Mouse (Mus musculus): Measurements from ENCODE around the gene Mroh7. TPM values are rescaled to one million over a fixed set of nuclear protein-coding genes. Genes with fewer than 3 reads are reported as not detected.

Mroh7 gene
- polyA plus RNA-seq, 1 experiment from 2014 or later = not detected

GRCm38 (mm10) chr4:106707957-106708356 lies 22.8 kb downstream of the Mroh7 start:
- Histone ChIP-seq H3K9me3 (ENCODE audit: control insufficient read depth, low read length) (no peaks in the 10 kb centered on the region), H3K4me2 (ENCODE audit: low read depth, low read length, severe bottlenecking) (no peak overlapping the region), H3K9ac (ENCODE audit: low read length) (no peak overlapping the region), H3K4me1 (replicated peaks; ENCODE audit: control insufficient read depth, insufficient read depth, low read length) (peaks cover 5% of the 10 kb centered on the region; the same call in 1 of the 2 replicates), H3K27me3 (ENCODE audit: control insufficient read depth, insufficient read depth, low read length) (no peaks in the 10 kb centered on the region), H3K36me3 (ENCODE audit: control insufficient read depth, insufficient read depth, low read length) (no peaks in the 10 kb centered on the region), H3K27ac (ENCODE audit: low read depth, low read length) (no peak overlapping the region), H3K4me3 (ENCODE audit: low read depth, low read length) (no peak overlapping the region)
- 46% methylated on average over 5 of the region's 5 CpGs for WGBS
- DNase-seq (ENCODE audit: low spot score) = no peak
- ATAC-seq (replicated peaks; ENCODE audit: low FRiP score) = 0 out of 2 replicates have a peak, but pooled peaks have one; percentile 2

GRCm38 (mm10) chr4:106705096-106705665 lies 25.5 kb downstream of the Mroh7 start:
- Histone ChIP-seq H3K9ac (ENCODE audit: low read length) (peak overlapping the region; percentile 17), H3K9me3 (ENCODE audit: control insufficient read depth, low read length) (no peaks in the 10 kb centered on the region), H3K4me2 (ENCODE audit: low read depth, low read length, severe bottlenecking) (no peak overlapping the region), H3K27ac (ENCODE audit: low read depth, low read length) (no peak overlapping the region), H3K36me3 (ENCODE audit: control insufficient read depth, insufficient read depth, low read length) (no peaks in the 10 kb centered on the region), H3K4me3 (ENCODE audit: low read depth, low read length) (no peak overlapping the region), H3K4me1 (replicated peaks; ENCODE audit: control insufficient read depth, insufficient read depth, low read length) (peaks cover 11% of the 10 kb centered on the region; the same call in 1 of the 2 replicates), H3K27me3 (ENCODE audit: control insufficient read depth, insufficient read depth, low read length) (no peaks in the 10 kb centered on the region)
- DNase-seq (ENCODE audit: low spot score) = no peak
- WGBS = 38% methylated on average over 8 of the region's 8 CpGs
- ATAC-seq (replicated peaks; ENCODE audit: low FRiP score) = no peak

- H3K27ac ChIP-seq (ENCODE audit: low read depth, low read length) = no peak overlapping the region
- peak overlapping the region; percentile 12; the same call in 1 of the 2 replicates for H3K9ac ChIP-seq (ENCODE audit: low read length)
- ATAC-seq (replicated peaks; ENCODE audit: low FRiP score) (no peak), DNase-seq (ENCODE audit: low spot score) (no peak)
- H3K4me2 ChIP-seq (ENCODE audit: low read depth, low read length, severe bottlenecking) = no peak overlapping the region
- WGBS = 68% methylated on average over 11 of the region's 11 CpGs
- no peaks in the 10 kb centered on the region for H3K27me3 ChIP-seq (ENCODE audit: control insufficient read depth, insufficient read depth, low read length)
- H3K9me3 ChIP-seq (ENCODE audit: control insufficient read depth, low read length) = no peaks in the 10 kb centered on the region
- H3K36me3 ChIP-seq (ENCODE audit: control insufficient read depth, insufficient read depth, low read length) = no peaks in the 10 kb centered on the region
- H3K4me3 ChIP-seq (ENCODE audit: low read depth, low read length) = no peak overlapping the region
- peaks cover 11% of the 10 kb centered on the region; the same call in 1 of the 2 replicates for H3K4me1 ChIP-seq (replicated peaks; ENCODE audit: control insufficient read depth, insufficient read depth, low read length)
Observed at GRCm38 (mm10) chr4:106704416-106704815, 26.3 kb downstream of the Mroh7 start.

- ATAC-seq (replicated peaks; ENCODE audit: low FRiP score) = no peak
- H3K4me2 ChIP-seq (ENCODE audit: low read depth, low read length, severe bottlenecking) = no peak overlapping the region
- no peaks in the 10 kb centered on the region for H3K36me3 ChIP-seq (ENCODE audit: control insufficient read depth, insufficient read depth, low read length)
- H3K27ac ChIP-seq (ENCODE audit: low read depth, low read length) = no peak overlapping the region
- H3K4me1 ChIP-seq (replicated peaks; ENCODE audit: control insufficient read depth, insufficient read depth, low read length) = peaks cover 11% of the 10 kb centered on the region; the same call in 1 of the 2 replicates
- DNase-seq (ENCODE audit: low spot score) = no peak
- no peaks in the 10 kb centered on the region for H3K27me3 ChIP-seq (ENCODE audit: control insufficient read depth, insufficient read depth, low read length)
- H3K9me3 ChIP-seq (ENCODE audit: control insufficient read depth, low read length) = no peaks in the 10 kb centered on the region
- 85% methylated on average over 10 of the region's 10 CpGs for WGBS
- no peak overlapping the region for H3K4me3 ChIP-seq (ENCODE audit: low read depth, low read length)
- H3K9ac ChIP-seq (ENCODE audit: low read length) = no peak overlapping the region
Observed at GRCm38 (mm10) chr4:106703956-106704355, 26.8 kb downstream of the Mroh7 start.

GRCm38 (mm10) chr4:106700798-106701197 lies 29.9 kb downstream of the Mroh7 start:
- Histone ChIP-seq H3K4me2 (ENCODE audit: low read depth, low read length, severe bottlenecking) (no peak overlapping the region), H3K4me1 (replicated peaks; ENCODE audit: control insufficient read depth, insufficient read depth, low read length) (peaks cover 11% of the 10 kb centered on the region; the same call in 1 of the 2 replicates), H3K27ac (ENCODE audit: low read depth, low read length) (no peak overlapping the region), H3K36me3 (ENCODE audit: control insufficient read depth, insufficient read depth, low read length) (no peaks in the 10 kb centered on the region), H3K9me3 (ENCODE audit: control insufficient read depth, low read length) (no peaks in the 10 kb centered on the region), H3K27me3 (ENCODE audit: control insufficient read depth, insufficient read depth, low read length) (no peaks in the 10 kb centered on the region), H3K4me3 (ENCODE audit: low read depth, low read length) (no peak overlapping the region), H3K9ac (ENCODE audit: low read length) (no peak overlapping the region)
- DNase-seq (ENCODE audit: low spot score) (no peak), ATAC-seq (replicated peaks; ENCODE audit: low FRiP score) (no peak)
- 57% methylated on average over 4 of the region's 4 CpGs for WGBS

- no peak; the same call in 1 of the 2 replicates for ATAC-seq (replicated peaks; ENCODE audit: low FRiP score)
- no peaks in the 10 kb centered on the region for H3K27me3 ChIP-seq (ENCODE audit: control insufficient read depth, insufficient read depth, low read length)
- H3K9ac ChIP-seq (ENCODE audit: low read length) = no peak overlapping the region
- H3K27ac ChIP-seq (ENCODE audit: low read depth, low read length) = no peak overlapping the region
- 21% methylated on average over 9 of the region's 9 CpGs for WGBS
- peaks cover 6% of the 10 kb centered on the region; the same call in 1 of the 2 replicates for H3K4me1 ChIP-seq (replicated peaks; ENCODE audit: control insufficient read depth, insufficient read depth, low read length)
- no peak overlapping the region for H3K4me2 ChIP-seq (ENCODE audit: low read depth, low read length, severe bottlenecking)
- no peaks in the 10 kb centered on the region for H3K9me3 ChIP-seq (ENCODE audit: control insufficient read depth, low read length)
- H3K4me3 ChIP-seq (ENCODE audit: low read depth, low read length) = no peak overlapping the region
- DNase-seq (ENCODE audit: low spot score) = peak; percentile 79
- H3K36me3 ChIP-seq (ENCODE audit: control insufficient read depth, insufficient read depth, low read length) = no peaks in the 10 kb centered on the region
Observed at GRCm38 (mm10) chr4:106699989-106700388, 30.7 kb downstream of the Mroh7 start.

GRCm38 (mm10) chr4:106693841-106694430 lies 36.8 kb downstream of the Mroh7 start:
- no peak for ATAC-seq (replicated peaks; ENCODE audit: low FRiP score)
- WGBS = 87% methylated on average over 15 of the region's 15 CpGs

GRCm38 (mm10) chr4:106688636-106689296 lies 42.0 kb downstream of the Mroh7 start:
- Histone ChIP-seq H3K36me3 (ENCODE audit: control insufficient read depth, insufficient read depth, low read length) (no peaks in the 10 kb centered on the region), H3K4me3 (ENCODE audit: low read depth, low read length) (no peak overlapping the region), H3K4me2 (ENCODE audit: low read depth, low read length, severe bottlenecking) (no peak overlapping the region), H3K9me3 (ENCODE audit: control insufficient read depth, low read length) (no peaks in the 10 kb centered on the region), H3K27me3 (ENCODE audit: control insufficient read depth, insufficient read depth, low read length) (no peaks in the 10 kb centered on the region), H3K27ac (ENCODE audit: low read depth, low read length) (no peak overlapping the region), H3K4me1 (replicated peaks; ENCODE audit: control insufficient read depth, insufficient read depth, low read length) (no peaks in the 10 kb centered on the region), H3K9ac (ENCODE audit: low read length) (no peak overlapping the region)
- ATAC-seq (replicated peaks; ENCODE audit: low FRiP score) (no peak), DNase-seq (ENCODE audit: low spot score) (no peak)
- 57% methylated on average over 3 of the region's 3 CpGs for WGBS

More at GRCm38 (mm10) chr4:106693841-106694430, 36.8 kb downstream of the Mroh7 start:
- no peak overlapping the region for H3K27ac ChIP-seq (ENCODE audit: low read depth, low read length)
- no peak for DNase-seq (ENCODE audit: low spot score)
- no peaks in the 10 kb centered on the region for H3K36me3 ChIP-seq (ENCODE audit: control insufficient read depth, insufficient read depth, low read length)
- no peaks in the 10 kb centered on the region for H3K9me3 ChIP-seq (ENCODE audit: control insufficient read depth, low read length)
- no peak overlapping the region for H3K9ac ChIP-seq (ENCODE audit: low read length)
- no peak overlapping the region for H3K4me3 ChIP-seq (ENCODE audit: low read depth, low read length)
- no peak overlapping the region for H3K4me2 ChIP-seq (ENCODE audit: low read depth, low read length, severe bottlenecking)
- H3K27me3 ChIP-seq (ENCODE audit: control insufficient read depth, insufficient read depth, low read length) = no peaks in the 10 kb centered on the region
- H3K4me1 ChIP-seq (replicated peaks; ENCODE audit: control insufficient read depth, insufficient read depth, low read length) = no peaks in the 10 kb centered on the region

Measured in forebrain, embryonic 11.5 days (tissue).